Mouse (Mus musculus) olfactory bulb, adult 2 months (tissue): ENCODE results near the gene E2f8.

Source experiments
- CTCF ChIP-seq: fragments of 200-500 bp; IDR thresholded peaks from 2 replicates; pipeline ENCODE4 v1.5.1; 2012; ENCODE audit warnings: low read depth, mild to moderate bottlenecking, low read length, moderate library complexity; ENCODE audit not compliant: insufficient read depth
- POLR2A ChIP-seq: fragments of 200-500 bp; IDR thresholded peaks from 2 replicates; pipeline ENCODE4 v1.6.1; 2012; ENCODE audit warnings: mild to moderate bottlenecking, low read depth, low read length, moderate library complexity; ENCODE audit not compliant: insufficient read depth

DNA sequence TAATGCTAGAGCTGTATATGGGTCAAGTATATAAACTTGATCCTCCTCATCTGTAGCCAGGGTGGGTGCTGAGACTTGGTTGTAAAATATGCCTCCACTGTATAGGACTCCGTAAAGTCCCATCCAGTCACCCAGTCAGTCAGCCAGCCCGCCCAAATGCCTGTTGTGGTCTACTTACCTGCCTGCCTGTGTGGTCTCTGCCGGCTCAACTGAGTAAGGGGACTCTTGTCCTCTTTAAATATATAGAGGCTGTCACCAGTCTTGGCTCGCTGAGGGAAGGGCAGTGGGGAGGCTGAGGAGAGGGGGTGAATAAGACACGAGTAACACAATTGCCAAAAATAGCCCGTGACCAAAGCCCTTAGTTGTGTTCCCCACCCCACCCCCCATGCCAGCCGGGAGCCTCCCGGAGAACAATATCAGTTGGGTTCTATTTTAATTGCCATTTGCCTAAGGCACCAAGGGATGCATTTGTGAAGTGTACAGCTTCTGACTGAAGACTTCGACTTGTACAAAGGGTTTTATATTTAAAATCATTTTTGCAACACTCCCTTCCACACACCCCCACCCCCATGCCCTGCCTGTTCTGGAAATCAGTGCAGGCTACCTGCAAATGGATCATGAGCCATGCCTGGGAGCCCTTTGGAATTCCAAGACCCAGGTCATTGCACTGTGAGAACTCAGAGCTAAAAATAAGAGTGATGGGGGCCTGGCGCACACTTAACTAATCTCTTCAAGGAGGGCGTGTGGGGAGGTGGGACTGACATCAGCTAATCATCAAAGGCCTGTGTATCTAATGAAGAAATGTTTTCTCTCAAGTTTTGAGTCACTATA is 33.4 kb downstream of the E2f8 start, which contains the start of gene Csrp3:
- no peak for TF ChIP-seq POLR2A
- no peak for TF ChIP-seq CTCF
